ENCODE assay signal across 8 mouse cellular contexts in the genomic region with DNA sequence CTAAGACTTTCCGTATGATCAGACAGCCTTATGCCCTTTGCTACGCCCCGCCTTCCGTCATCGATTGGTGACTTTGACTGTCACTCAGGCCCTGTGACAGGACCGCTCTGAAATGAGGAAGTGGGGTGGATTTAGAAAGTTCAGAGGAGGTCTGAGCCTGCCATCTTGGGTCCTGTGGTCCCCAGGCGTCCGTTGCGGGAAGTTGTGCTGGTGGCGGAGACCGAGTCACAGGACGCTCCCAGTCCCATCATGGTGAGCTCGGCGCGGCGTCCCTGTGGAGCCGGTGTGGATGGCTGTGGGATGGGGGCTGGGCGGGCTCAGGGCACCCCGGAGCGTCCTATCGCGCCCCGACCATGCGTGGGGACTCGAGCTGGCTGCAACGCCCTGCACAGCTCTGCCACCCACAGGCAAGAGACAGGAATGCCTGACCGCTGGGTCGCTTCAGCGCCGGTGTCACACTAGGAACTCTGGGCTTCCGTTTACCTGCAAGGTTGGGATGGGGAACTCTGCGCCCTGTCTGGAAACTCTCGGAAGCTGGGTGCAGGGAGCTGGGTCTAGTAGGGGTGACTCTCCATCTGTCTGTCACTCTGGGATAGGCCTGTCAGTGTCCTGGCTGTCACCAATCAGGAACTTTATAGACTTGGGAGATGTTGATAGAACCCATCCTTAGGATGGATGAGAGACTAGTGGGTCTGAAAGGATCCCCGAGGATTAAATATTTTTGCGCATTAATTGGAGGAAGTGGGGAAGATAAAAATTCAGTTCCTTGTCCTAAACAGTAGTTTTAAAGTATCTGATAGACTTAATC. TPM values are rescaled to one million over a fixed set of nuclear protein-coding genes. Genes with fewer than 3 reads are reported as not detected.
DNase-seq lines count a peak whose midpoint lies in the region; ATAC-seq and TF ChIP-seq lines count a peak whose summit lies in the region.

A gene (plus strand): TSS at position 134 of the 808 bp plus-strand sequence.

- no peaks in the 10 kb centered on the region for H3K27me3 ChIP-seq in forebrain, embryonic 10.5 days (ENCODE audit: poor library complexity, severe bottlenecking)
- no peaks in the 10 kb centered on the region for H3K27me3 ChIP-seq in heart, embryonic 15.5 days
- H3K27me3 ChIP-seq in liver, embryonic 14.5 days (ENCODE audit: control insufficient read depth, insufficient read depth, low read length): no peaks in the 10 kb centered on the region
- H3K27me3 ChIP-seq in neural tube, embryonic 11.5 days (ENCODE audit: control insufficient read depth, insufficient read depth, low read length): no peaks in the 10 kb centered on the region
- H3K27me3 ChIP-seq in stomach, postnatal 0 days (ENCODE audit: control insufficient read depth, insufficient read depth, low read length): no peaks in the 10 kb centered on the region

- peaks cover 6% of the 10 kb centered on the region for H3K4me1 ChIP-seq in forebrain, embryonic 10.5 days
- H3K4me1 ChIP-seq in heart, embryonic 15.5 days (replicated peaks): peaks cover 5% of the 10 kb centered on the region; the same call in 1 of the 2 replicates
- no peaks in the 10 kb centered on the region; a peak in 1 of 4 replicates for H3K4me1 ChIP-seq in liver, embryonic 14.5 days (replicated peaks; ENCODE audit: control insufficient read depth in 2 of 2, insufficient read depth in 2 of 2, low read length in 1 of 2)
- no peaks in the 10 kb centered on the region for H3K4me1 ChIP-seq in neural tube, embryonic 11.5 days (ENCODE audit: control insufficient read depth, insufficient read depth, low read length)
- no peaks in the 10 kb centered on the region for H3K4me1 ChIP-seq in stomach, postnatal 0 days (replicated peaks; ENCODE audit: control insufficient read depth, insufficient read depth)

- TF ChIP-seq EP300 in liver, embryonic 14.5 days (IDR thresholded peaks at IDR 0.05; ENCODE audit: low read depth): no peak
- TF ChIP-seq EP300 in stomach, postnatal 0 days (optimal IDR thresholded peaks at IDR 0.05): no peak

- H3K4me3 ChIP-seq in forebrain, embryonic 10.5 days: peak within 1 kb of the TSS; percentile 82
- H3K4me3 ChIP-seq in heart, embryonic 15.5 days: peak within 1 kb of the TSS; percentile 81
- H3K4me3 ChIP-seq in liver, embryonic 14.5 days (ENCODE audit: insufficient read depth in 1 of 2, low read depth in 2 of 2, low read length in 2 of 2): peak within 1 kb of the TSS; percentile 77 to 82
- peak within 1 kb of the TSS; percentile 72 for H3K4me3 ChIP-seq in neural tube, embryonic 11.5 days (ENCODE audit: low read depth, low read length)
- peak within 1 kb of the TSS; percentile 65 for H3K4me3 ChIP-seq in stomach, postnatal 0 days (ENCODE audit: low read depth, low read length)

- peaks cover 4% of the 10 kb centered on the region for H3K36me3 ChIP-seq in forebrain, embryonic 10.5 days (replicated peaks)
- H3K36me3 ChIP-seq in heart, embryonic 15.5 days: no peaks in the 10 kb centered on the region
- H3K36me3 ChIP-seq in liver, embryonic 14.5 days (replicated peaks; ENCODE audit: control insufficient read depth, insufficient read depth, low read depth): no peaks in the 10 kb centered on the region
- no peaks in the 10 kb centered on the region for H3K36me3 ChIP-seq in neural tube, embryonic 11.5 days (ENCODE audit: control insufficient read depth, insufficient read depth, low read length)
- no peaks in the 10 kb centered on the region for H3K36me3 ChIP-seq in stomach, postnatal 0 days (ENCODE audit: control insufficient read depth, insufficient read depth, low read length)

- ATAC-seq in heart, embryonic 15.5 days (replicated peaks; ENCODE audit: insufficient number of reproducible peaks, insufficient read depth, low FRiP score, low read depth): peak; percentile 97
- peak; percentile 98 for ATAC-seq in liver, embryonic 14.5 days (ENCODE audit: insufficient read depth)
- peak; percentile 98 for ATAC-seq in neural tube, embryonic 11.5 days (ENCODE audit: insufficient read depth, low FRiP score, low TSS enrichment)
- ATAC-seq in stomach, postnatal 0 days (ENCODE audit: low FRiP score, low TSS enrichment): peak; percentile 98

- TF ChIP-seq CTCF in liver, embryonic 14.5 days (IDR thresholded peaks at IDR 0.05; ENCODE audit: low read depth): peak; percentile 97
- peak; percentile 86 for TF ChIP-seq CTCF in stomach, postnatal 0 days (IDR thresholded peaks at IDR 0.05; ENCODE audit: low read depth)

- H3K9me3 ChIP-seq in forebrain, embryonic 10.5 days: peaks cover 5% of the 10 kb centered on the region; the same call in 1 of the 2 replicates
- no peaks in the 10 kb centered on the region for H3K9me3 ChIP-seq in heart, embryonic 15.5 days (replicated peaks)
- no peaks in the 10 kb centered on the region for H3K9me3 ChIP-seq in liver, embryonic 14.5 days (ENCODE audit: control insufficient read depth, low read length)
- H3K9me3 ChIP-seq in neural tube, embryonic 11.5 days (ENCODE audit: control insufficient read depth, low read length): no peaks in the 10 kb centered on the region
- H3K9me3 ChIP-seq in stomach, postnatal 0 days (ENCODE audit: control insufficient read depth, low read length): no peaks in the 10 kb centered on the region

- H3K27ac ChIP-seq in forebrain, embryonic 10.5 days: peak within 1 kb of the TSS; percentile 96
- peak within 1 kb of the TSS; percentile 99 for H3K27ac ChIP-seq in heart, embryonic 15.5 days
- peak within 1 kb of the TSS; percentile 78 for H3K27ac ChIP-seq in liver, embryonic 14.5 days
- H3K27ac ChIP-seq in neural tube, embryonic 11.5 days (ENCODE audit: low read depth, low read length): peak within 1 kb of the TSS; percentile 42; the same call in 1 of the 2 replicates
- peak within 1 kb of the TSS; percentile 94 for H3K27ac ChIP-seq in stomach, postnatal 0 days (replicated peaks)

- peak within 1 kb of the TSS; percentile 92 for H3K9ac ChIP-seq in heart, embryonic 15.5 days
- H3K9ac ChIP-seq in liver, embryonic 14.5 days (replicated peaks): peak within 1 kb of the TSS; percentile 87
- peak within 1 kb of the TSS; percentile 72 for H3K9ac ChIP-seq in neural tube, embryonic 11.5 days (ENCODE audit: low read length)
- peak within 1 kb of the TSS; percentile 78 for H3K9ac ChIP-seq in stomach, postnatal 0 days (ENCODE audit: low read length)

- DNase-seq in CD8-positive naive resting alpha-beta T cell, adult 2 months (ENCODE audit: low read depth in 2 of 2, low spot score in 2 of 2): peak; percentile 96 to 99
- peak; percentile 99 for DNase-seq in c-Kit-positive CD71-negative TER-119-negative erythroid progenitor cells, embryonic 14.5 days (ENCODE audit: low read depth)
- DNase-seq in forebrain, embryonic 10.5 days (ENCODE audit: extremely low spot score, low spot score): peak; percentile 94
- DNase-seq in kidney, postnatal 25 days: peak; percentile 99 to 100
- DNase-seq in liver, embryonic 14.5 days (ENCODE audit: low read depth in 3 of 3, low spot score in 3 of 3): peak; percentile 98
- peak; percentile 96 for DNase-seq in neural tube, embryonic 11.5 days (ENCODE audit: low spot score)
- peak; percentile 97 for DNase-seq in stomach, postnatal 0 days (ENCODE audit: low spot score)

- WGBS in forebrain, embryonic 10.5 days: 2% methylated on average over 35 of the region's 35 CpGs
- WGBS in heart, embryonic 15.5 days: under 1% methylated on average over 35 of the region's 35 CpGs
- WGBS in liver, embryonic 14.5 days (ENCODE audit: insufficient replicate concordance): under 1% methylated on average over 35 of the region's 35 CpGs
- WGBS in neural tube, embryonic 11.5 days: 2% methylated on average over 32 of the region's 35 CpGs
- WGBS in stomach, postnatal 0 days: 1% methylated on average over 34 of the region's 35 CpGs

- H3K4me2 ChIP-seq in heart, embryonic 15.5 days: peak within 1 kb of the TSS; percentile 76
- peak within 1 kb of the TSS; percentile 78 for H3K4me2 ChIP-seq in liver, embryonic 14.5 days (ENCODE audit: low read depth)
- H3K4me2 ChIP-seq in neural tube, embryonic 11.5 days (ENCODE audit: low read depth): peak within 1 kb of the TSS; percentile 63
- peak within 1 kb of the TSS; percentile 61 for H3K4me2 ChIP-seq in stomach, postnatal 0 days (replicated peaks; ENCODE audit: low read depth)

RNA-seq across cellular contexts. Expression of the gene that starts here (rescaled TPM):
- 11.6 and 12.1 TPM in 2 replicates for polyA plus RNA-seq in forebrain, embryonic 10.5 days (2016; fragmentation: Nextera tagmentation; extraction: Ambion mirVana)
- 17.8 and 22.1 TPM in 2 replicates for polyA plus RNA-seq in heart, embryonic 15.5 days (2015; fragmentation: Nextera tagmentation; extraction: Ambion mirVana)
- polyA plus RNA-seq in liver, embryonic 14.5 days (2012; rRNA removed): 2.8 and 4.7 TPM in 2 replicates
- polyA plus RNA-seq in liver, embryonic 14.5 days (2014; fragmentation: Nextera tagmentation; extraction: Ambion mirVana): 6.0 and 6.5 TPM in 2 replicates
- 11.7 and 12.3 TPM in 2 replicates for polyA plus RNA-seq in neural tube, embryonic 11.5 days (2014; fragmentation: Nextera tagmentation; extraction: Ambion mirVana)
- 12.2 and 12.9 TPM in 2 replicates for polyA plus RNA-seq in stomach, postnatal 0 days (2015; fragmentation: Nextera tagmentation; extraction: Ambion mirVana)

Comparison
In these comparisons a context has a peak if more than half of its experiments do, and no peak if none do; other contexts are left out.
1. Peak in every context shown above with its lines: DNase-seq, ATAC-seq, H3K4me3 ChIP-seq and H3K27ac ChIP-seq.
2. H3K27ac ChIP-seq: peak in every context shown above with its lines; median percentile 99 in heart, embryonic 15.5 days; 96 in forebrain, embryonic 10.5 days; 94 in stomach, postnatal 0 days; 78 in liver, embryonic 14.5 days; 42 in neural tube, embryonic 11.5 days.